Mouse (Mus musculus) thymus, adult 2 months (tissue): ENCODE measurements around the gene Antxr1. TPM values are rescaled to one million over a fixed set of nuclear protein-coding genes. Genes with fewer than 3 reads are reported as not detected.
A peak's percentile ranks its signal among the peaks of the same experiment; 100 is the strongest.

Experiments used
- DNase-seq: peaks from one replicate; pipeline ENCODE4 v3.0.0; 2021
- H3K27ac ChIP-seq: fragments of 200-500 bp; 2 replicates; pipeline ENCODE4 v1.5.1; 2012; ENCODE audit warnings: low read length, control low read depth; ENCODE audit not compliant: control insufficient read depth, insufficient read depth
- H3K27me3 ChIP-seq: fragments of 200-500 bp; 2 replicates; pipeline ENCODE4 v1.6.1; 2012; ENCODE audit warnings: mild to moderate bottlenecking, low read length, moderate library complexity, mixed read lengths; ENCODE audit not compliant: control insufficient read depth, insufficient read depth
- H3K36me3 ChIP-seq: fragments of 200-500 bp; 2 replicates; pipeline ENCODE4 v1.6.1; 2012; ENCODE audit warnings: mild to moderate bottlenecking, low read length, moderate library complexity; ENCODE audit not compliant: control insufficient read depth, insufficient read depth
- H3K4me1 ChIP-seq: fragments of 200-500 bp; replicated peaks from 2 replicates; pipeline ENCODE4 v1.6.1; 2012; ENCODE audit warnings: low read length; ENCODE audit not compliant: control insufficient read depth, insufficient read depth
- H3K4me3 ChIP-seq: fragments of 200-500 bp; 2 replicates; pipeline ENCODE4 v1.5.1; 2012; ENCODE audit warnings: mild to moderate bottlenecking, low read length, control low read depth, moderate library complexity; ENCODE audit not compliant: control insufficient read depth, insufficient read depth
- CTCF ChIP-seq: fragments of 200-500 bp; IDR thresholded peaks from 2 replicates; pipeline ENCODE4 v1.5.1; 2012; ENCODE audit warnings: mild to moderate bottlenecking, control low read depth, low read length, moderate library complexity, borderline replicate concordance; ENCODE audit not compliant: control insufficient read depth, poor library complexity, insufficient read depth; ENCODE audit errors: extremely low read depth
- POLR2A ChIP-seq: fragments of 200-500 bp; IDR thresholded peaks from 2 replicates; pipeline ENCODE4 v1.6.1; 2012; ENCODE audit warnings: mild to moderate bottlenecking, low read length, control low read depth, moderate library complexity; ENCODE audit not compliant: control insufficient read depth, poor library complexity, insufficient read depth; ENCODE audit errors: extremely low read depth
- WGBS: fragments of 180-500 bp; shearing (Covaris S2); methylation state at CpG from one replicate; pipeline ENCODE4 v1.1.7; 2018; 5-methylcytosine and 5-hydroxymethylcytosine counted together
- polyA plus RNA-seq: library from polyadenylated mRNA; depleted of rRNA; stranded (reverse); fragments of >200 nt; gene quantifications from 2 replicates; pipeline ENCODE4 v1.2.3, GENCODE M21; 2012

The Antxr1 gene
- polyA plus RNA-seq, 1 experiment: 3.7 TPM

- WGBS: 79% methylated on average over 10 of the region's 10 CpGs
- no peak overlapping the region for H3K27ac ChIP-seq
Measured at GRCm38 (mm10) chr6:87222854-87223631, 112.6 kb downstream of the Antxr1 start.

GRCm38 (mm10) chr6:87219061-87219992, 116.3 kb downstream of the Antxr1 start:
- Histone ChIP-seq H3K4me1 (peaks cover 23% of the 10 kb centered on the region), H3K36me3 (no peaks in the 10 kb centered on the region), H3K4me3 (no peak overlapping the region), H3K27me3 (no peaks in the 10 kb centered on the region), H3K27ac (no peak overlapping the region)
- WGBS: 91% methylated on average over 13 of the region's 13 CpGs
- DNase-seq: no peak
- TF ChIP-seq CTCF (no peak), POLR2A (no peak)

More at GRCm38 (mm10) chr6:87222854-87223631, 112.6 kb downstream of the Antxr1 start:
- Histone ChIP-seq H3K36me3 (no peaks in the 10 kb centered on the region), H3K4me1 (peaks cover 25% of the 10 kb centered on the region), H3K4me3 (no peak overlapping the region), H3K27me3 (no peaks in the 10 kb centered on the region)
- no peak for DNase-seq
- TF ChIP-seq CTCF: no peak

DNA sequence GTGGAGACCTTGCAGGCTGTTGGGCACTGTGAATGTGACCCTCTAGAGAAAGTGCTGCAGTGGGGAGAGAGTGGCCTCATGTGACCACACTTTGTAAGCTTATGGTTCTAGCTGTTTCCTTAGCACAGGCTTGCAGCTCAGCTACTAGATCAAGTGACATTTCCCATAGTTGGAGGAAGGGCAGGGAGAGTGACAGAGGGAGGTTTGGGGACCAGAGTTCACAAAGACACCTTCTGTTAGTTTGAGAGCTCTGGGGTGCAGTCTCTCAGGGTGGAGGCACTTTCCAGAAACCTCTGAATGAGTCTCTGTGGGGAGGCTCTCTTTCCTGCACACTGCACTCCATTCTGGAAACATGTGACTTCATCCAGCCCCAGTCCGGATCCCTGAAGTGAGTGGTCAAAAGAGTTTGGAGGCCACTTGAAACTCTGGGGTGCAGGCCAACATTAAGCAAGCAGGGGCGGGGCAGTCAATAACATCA, 119.5 kb downstream of the Antxr1 start:
- Histone ChIP-seq H3K27me3 (no peaks in the 10 kb centered on the region), H3K4me3 (no peak overlapping the region), H3K27ac (peak overlapping the region; percentile 47), H3K36me3 (no peaks in the 10 kb centered on the region), H3K4me1 (peaks cover 26% of the 10 kb centered on the region)
- TF ChIP-seq CTCF (no peak), POLR2A (no peak)
- 32% methylated on average over 2 of the region's 2 CpGs for WGBS
- DNase-seq: peak; percentile 20

- DNase-seq: no peak
- Histone ChIP-seq H3K4me1 (peaks cover 30% of the 10 kb centered on the region), H3K27ac (no peak overlapping the region), H3K4me3 (no peak overlapping the region), H3K27me3 (no peaks in the 10 kb centered on the region), H3K36me3 (no peaks in the 10 kb centered on the region)
- 68% methylated on average over 7 of the region's 7 CpGs for WGBS
- TF ChIP-seq POLR2A (no peak), CTCF (no peak)
Measured at GRCm38 (mm10) chr6:87213262-87213661, 122.4 kb downstream of the Antxr1 start.

DNA sequence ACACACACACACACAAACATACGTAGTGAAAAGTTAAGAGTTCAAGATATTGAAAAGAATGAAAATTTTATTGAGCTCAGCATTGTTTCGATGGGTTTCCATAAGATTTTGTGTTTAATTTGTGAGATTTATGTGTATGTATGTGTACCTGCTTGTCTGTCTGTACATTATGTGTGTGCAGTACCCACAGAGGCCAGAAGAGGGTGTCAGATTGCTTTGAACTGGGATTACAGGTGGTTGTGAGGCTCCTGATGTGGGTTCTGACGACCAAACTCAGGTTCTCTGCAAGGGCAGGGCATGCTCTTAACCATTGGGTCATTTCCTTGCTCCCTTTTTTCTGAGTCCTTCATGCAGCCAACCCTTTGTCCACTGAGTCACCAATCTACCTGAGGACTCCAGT, 124.1 kb downstream of the Antxr1 start:
- 89% methylated on average over 3 of the region's 3 CpGs for WGBS
- Histone ChIP-seq H3K27me3 (no peaks in the 10 kb centered on the region), H3K36me3 (no peaks in the 10 kb centered on the region), H3K4me1 (peaks cover 30% of the 10 kb centered on the region), H3K4me3 (no peak overlapping the region), H3K27ac (no peak overlapping the region)
- TF ChIP-seq CTCF: no peak
- no peak for TF ChIP-seq POLR2A
- no peak for DNase-seq

GRCm38 (mm10) chr6:87207373-87207982, 128.1 kb downstream of the Antxr1 start:
- TF ChIP-seq POLR2A (no peak), CTCF (no peak)
- no peak overlapping the region for H3K4me3 ChIP-seq
- no peak for DNase-seq

More at GRCm38 (mm10) chr6:87207373-87207982, 128.1 kb downstream of the Antxr1 start:
- 62% methylated on average over 13 of the region's 13 CpGs for WGBS
- Histone ChIP-seq H3K27me3 (no peaks in the 10 kb centered on the region), H3K36me3 (no peaks in the 10 kb centered on the region), H3K27ac (no peak overlapping the region), H3K4me1 (peaks cover 20% of the 10 kb centered on the region)
